Mouse (Mus musculus): ENCODE measurements at regions not wholly inside any gene's neighbourhood (a gene's known extent, or its start where the extent isn't known, plus 50 kb on each side); places are given as distances from the start of the nearest gene placed in this dataset.
A peak's percentile ranks its signal among the peaks of the same experiment; 100 is the strongest.

GRCm38 (mm10) chr17:79455229-79455628 lies 100.3 kb upstream of the Cdc42ep3 start:
- no peak overlapping the region for H3K9ac ChIP-seq (replicated peaks; ENCODE audit: low read depth, low read length)
- H3K27ac ChIP-seq (ENCODE audit: low read length) = no peak overlapping the region
- no peaks in the 10 kb centered on the region for H3K9me3 ChIP-seq (ENCODE audit: control insufficient read depth, low read length)
- 73% methylated on average over 7 of the region's 7 CpGs for WGBS
- H3K4me1 ChIP-seq (replicated peaks; ENCODE audit: control insufficient read depth, insufficient read depth, low read length) = peaks cover 4% of the 10 kb centered on the region
- H3K27me3 ChIP-seq (replicated peaks; ENCODE audit: control insufficient read depth, insufficient read depth, low read length) = no peaks in the 10 kb centered on the region
- H3K4me2 ChIP-seq (ENCODE audit: low read length) = no peak overlapping the region
- no peaks in the 10 kb centered on the region for H3K36me3 ChIP-seq (ENCODE audit: control insufficient read depth, insufficient read depth)
- ATAC-seq = no peak
- H3K4me3 ChIP-seq (replicated peaks; ENCODE audit: low read length) = no peak overlapping the region

DNA sequence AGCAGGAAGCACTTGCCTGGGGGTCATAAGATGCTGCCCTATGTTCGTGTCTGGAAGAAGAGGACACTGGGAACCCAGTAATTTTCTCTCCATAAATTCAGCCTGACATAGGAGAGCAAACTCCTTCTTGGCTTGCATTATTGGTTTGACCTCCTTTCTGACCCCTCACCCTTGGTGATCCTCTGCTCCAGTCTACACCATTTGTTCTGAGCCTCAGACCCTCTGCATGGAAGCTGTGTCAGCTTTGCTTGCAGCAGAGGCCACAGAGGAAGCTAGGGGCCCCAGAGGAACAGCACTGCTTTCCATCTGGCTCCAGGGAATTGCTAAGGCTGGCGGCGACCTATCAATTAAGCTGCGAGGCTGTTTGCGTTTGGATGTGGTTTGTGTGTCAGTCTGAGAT lies 102.7 kb upstream of the Cdc42ep3 start:
- WGBS = 70% methylated on average over 5 of the region's 5 CpGs
- no peaks in the 10 kb centered on the region for H3K27me3 ChIP-seq (replicated peaks; ENCODE audit: control insufficient read depth, insufficient read depth, low read length)

GRCm38 (mm10) chr17:79461681-79462091 lies 106.8 kb upstream of the Cdc42ep3 start:
- 44% methylated on average over 3 of the region's 3 CpGs for WGBS
- ATAC-seq = peak; percentile 15; the same call in 1 of the 2 replicates
- no peaks in the 10 kb centered on the region for H3K36me3 ChIP-seq (ENCODE audit: control insufficient read depth, insufficient read depth)
- H3K4me2 ChIP-seq (ENCODE audit: low read length) = no peak overlapping the region
- peaks cover 8% of the 10 kb centered on the region for H3K4me1 ChIP-seq (replicated peaks; ENCODE audit: control insufficient read depth, insufficient read depth, low read length)
- H3K9me3 ChIP-seq (ENCODE audit: control insufficient read depth, low read length) = no peaks in the 10 kb centered on the region
- H3K27ac ChIP-seq (ENCODE audit: low read length) = no peak overlapping the region
- H3K9ac ChIP-seq (replicated peaks; ENCODE audit: low read depth, low read length) = no peak overlapping the region
- no peaks in the 10 kb centered on the region for H3K27me3 ChIP-seq (replicated peaks; ENCODE audit: control insufficient read depth, insufficient read depth, low read length)
- no peak overlapping the region for H3K4me3 ChIP-seq (replicated peaks; ENCODE audit: low read length)

More for the DNA sequence above, 102.7 kb upstream of the Cdc42ep3 start:
- Histone ChIP-seq H3K9ac (replicated peaks; ENCODE audit: low read depth, low read length) (no peak overlapping the region), H3K27ac (ENCODE audit: low read length) (no peak overlapping the region), H3K4me3 (replicated peaks; ENCODE audit: low read length) (no peak overlapping the region), H3K9me3 (ENCODE audit: control insufficient read depth, low read length) (no peaks in the 10 kb centered on the region), H3K4me1 (replicated peaks; ENCODE audit: control insufficient read depth, insufficient read depth, low read length) (peaks cover 12% of the 10 kb centered on the region), H3K36me3 (ENCODE audit: control insufficient read depth, insufficient read depth) (no peaks in the 10 kb centered on the region), H3K4me2 (ENCODE audit: low read length) (no peak overlapping the region)
- ATAC-seq = no peak

DNA sequence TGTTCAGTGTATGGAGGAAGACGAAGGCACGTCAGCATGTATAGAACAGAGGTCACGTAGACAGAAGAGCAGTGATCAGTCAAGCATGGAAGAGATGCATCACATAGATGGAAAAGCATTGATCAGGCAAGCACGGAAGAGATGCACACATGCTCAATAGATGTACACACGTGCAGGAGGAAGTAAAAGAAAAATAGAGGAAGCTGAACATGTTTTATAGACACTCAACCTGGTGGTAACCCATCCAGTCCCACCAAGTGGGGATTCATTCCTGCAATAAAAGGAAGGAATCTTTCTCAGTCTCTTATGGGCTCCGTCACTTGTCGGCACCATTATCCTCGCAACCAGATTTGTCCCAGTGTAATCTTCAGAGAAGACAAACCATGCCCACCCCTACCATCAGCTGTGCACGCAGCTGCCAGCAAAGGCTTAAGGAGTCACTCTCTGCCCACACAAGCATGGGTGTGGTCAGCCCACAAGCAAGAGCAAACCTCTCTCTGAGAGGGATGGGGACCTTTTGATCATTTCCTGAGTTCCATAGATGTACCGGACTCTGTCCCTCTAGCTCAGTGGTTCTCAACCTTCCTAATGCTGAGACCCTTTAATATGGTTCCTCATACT lies 108.3 kb upstream of the Cdc42ep3 start:
- Histone ChIP-seq H3K9me3 (ENCODE audit: control insufficient read depth, low read length) (no peaks in the 10 kb centered on the region), H3K36me3 (ENCODE audit: control insufficient read depth, insufficient read depth) (no peaks in the 10 kb centered on the region), H3K4me1 (replicated peaks; ENCODE audit: control insufficient read depth, insufficient read depth, low read length) (peaks cover 8% of the 10 kb centered on the region), H3K4me3 (replicated peaks; ENCODE audit: low read length) (no peak overlapping the region), H3K27me3 (replicated peaks; ENCODE audit: control insufficient read depth, insufficient read depth, low read length) (no peaks in the 10 kb centered on the region), H3K4me2 (ENCODE audit: low read length) (no peak overlapping the region), H3K27ac (ENCODE audit: low read length) (no peak overlapping the region), H3K9ac (replicated peaks; ENCODE audit: low read depth, low read length) (no peak overlapping the region)
- 92% methylated on average over 10 of the region's 10 CpGs for whole genome bisulfite sequencing
- no peak for ATAC-seq

- Histone ChIP-seq H3K9me3 (ENCODE audit: control insufficient read depth, low read length) (no peaks in the 10 kb centered on the region), H3K27me3 (replicated peaks; ENCODE audit: control insufficient read depth, insufficient read depth, low read length) (no peaks in the 10 kb centered on the region), H3K4me1 (replicated peaks; ENCODE audit: control insufficient read depth, insufficient read depth, low read length) (peaks cover 8% of the 10 kb centered on the region), H3K36me3 (ENCODE audit: control insufficient read depth, insufficient read depth) (no peaks in the 10 kb centered on the region), H3K4me3 (replicated peaks; ENCODE audit: low read length) (no peak overlapping the region), H3K27ac (ENCODE audit: low read length) (no peak overlapping the region), H3K9ac (replicated peaks; ENCODE audit: low read depth, low read length) (no peak overlapping the region), H3K4me2 (ENCODE audit: low read length) (no peak overlapping the region)
- 93% methylated on average over 9 of the region's 9 CpGs for WGBS
- ATAC-seq = no peak
Measured at GRCm38 (mm10) chr17:79465666-79466065, 110.8 kb upstream of the Cdc42ep3 start.

DNA sequence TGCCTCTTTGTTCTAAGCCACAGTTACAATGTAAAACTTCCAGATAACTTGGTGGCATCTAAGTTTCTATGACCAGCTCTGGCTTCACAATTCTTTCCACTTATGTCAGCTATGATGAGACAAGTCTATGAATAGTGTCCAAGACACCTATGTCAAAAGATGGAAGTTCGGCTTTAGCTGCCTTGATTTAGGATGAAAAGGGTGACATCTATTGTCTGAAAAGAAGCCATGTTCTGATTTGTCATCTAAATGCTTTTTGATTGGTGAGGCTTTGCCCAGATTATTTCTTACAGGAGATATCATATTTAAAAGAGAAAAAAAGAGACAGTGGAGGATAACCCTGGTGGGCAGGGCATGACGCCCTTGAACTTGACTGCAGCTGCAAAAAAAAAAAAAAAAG lies 116.7 kb upstream of the Cdc42ep3 start:
- Histone ChIP-seq H3K9ac (replicated peaks; ENCODE audit: low read depth, low read length) (no peak overlapping the region), H3K4me3 (replicated peaks; ENCODE audit: low read length) (no peak overlapping the region), H3K27me3 (replicated peaks; ENCODE audit: control insufficient read depth, insufficient read depth, low read length) (no peaks in the 10 kb centered on the region), H3K4me2 (ENCODE audit: low read length) (no peak overlapping the region), H3K4me1 (replicated peaks; ENCODE audit: control insufficient read depth, insufficient read depth, low read length) (no peaks in the 10 kb centered on the region), H3K36me3 (ENCODE audit: control insufficient read depth, insufficient read depth) (no peaks in the 10 kb centered on the region), H3K27ac (ENCODE audit: low read length) (no peak overlapping the region), H3K9me3 (ENCODE audit: control insufficient read depth, low read length) (no peaks in the 10 kb centered on the region)
- WGBS = 82% methylated on average over 2 of the region's 2 CpGs
- ATAC-seq = no peak

GRCm38 (mm10) chr17:79472106-79472995 lies 117.5 kb upstream of the Cdc42ep3 start:
- ATAC-seq = no peak
- no peaks in the 10 kb centered on the region for H3K27me3 ChIP-seq (replicated peaks; ENCODE audit: control insufficient read depth, insufficient read depth, low read length)
- H3K4me1 ChIP-seq (replicated peaks; ENCODE audit: control insufficient read depth, insufficient read depth, low read length) = no peaks in the 10 kb centered on the region
- H3K27ac ChIP-seq (ENCODE audit: low read length) = no peak overlapping the region
- no peak overlapping the region for H3K9ac ChIP-seq (replicated peaks; ENCODE audit: low read depth, low read length)
- H3K9me3 ChIP-seq (ENCODE audit: control insufficient read depth, low read length) = no peaks in the 10 kb centered on the region
- H3K36me3 ChIP-seq (ENCODE audit: control insufficient read depth, insufficient read depth) = no peaks in the 10 kb centered on the region
- H3K4me2 ChIP-seq (ENCODE audit: low read length) = no peak overlapping the region
- no peak overlapping the region for H3K4me3 ChIP-seq (replicated peaks; ENCODE audit: low read length)
- 52% methylated on average over 10 of the region's 10 CpGs for WGBS

DNA sequence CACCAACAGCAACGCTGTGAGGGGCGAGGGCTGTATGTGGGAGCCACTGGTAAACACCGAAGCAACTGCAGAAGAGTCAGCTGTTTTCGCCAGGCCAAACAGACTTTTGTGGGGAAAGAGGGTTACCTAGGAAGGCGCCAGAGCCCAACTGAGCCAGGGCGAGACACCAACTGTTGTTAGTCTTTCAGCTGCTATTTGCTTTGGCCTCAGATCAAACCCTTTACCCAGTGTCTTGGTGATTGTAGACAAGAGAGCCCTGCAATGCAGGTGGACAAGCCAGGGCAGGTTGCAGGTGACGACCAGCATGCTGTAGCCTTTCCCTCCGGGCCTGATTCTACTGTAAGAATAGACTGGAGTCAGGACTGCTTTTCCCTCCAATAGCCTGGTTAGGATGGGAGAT lies 121.8 kb upstream of the Cdc42ep3 start:
- Histone ChIP-seq H3K36me3 (ENCODE audit: control insufficient read depth, insufficient read depth) (no peaks in the 10 kb centered on the region), H3K4me3 (replicated peaks; ENCODE audit: low read length) (no peak overlapping the region), H3K9me3 (ENCODE audit: control insufficient read depth, low read length) (no peaks in the 10 kb centered on the region), H3K9ac (replicated peaks; ENCODE audit: low read depth, low read length) (no peak overlapping the region), H3K27ac (ENCODE audit: low read length) (no peak overlapping the region), H3K4me2 (ENCODE audit: low read length) (no peak overlapping the region), H3K27me3 (replicated peaks; ENCODE audit: control insufficient read depth, insufficient read depth, low read length) (no peaks in the 10 kb centered on the region), H3K4me1 (replicated peaks; ENCODE audit: control insufficient read depth, insufficient read depth, low read length) (no peaks in the 10 kb centered on the region)
- ATAC-seq = no peak
- 81% methylated on average over 8 of the region's 8 CpGs for WGBS

- no peak overlapping the region for H3K4me2 ChIP-seq (ENCODE audit: low read length)
- no peak overlapping the region for H3K27ac ChIP-seq (ENCODE audit: low read length)
- H3K36me3 ChIP-seq (ENCODE audit: control insufficient read depth, insufficient read depth) = no peaks in the 10 kb centered on the region
- no peaks in the 10 kb centered on the region for H3K4me1 ChIP-seq (replicated peaks; ENCODE audit: control insufficient read depth, insufficient read depth, low read length)
- no peaks in the 10 kb centered on the region for H3K27me3 ChIP-seq (replicated peaks; ENCODE audit: control insufficient read depth, insufficient read depth, low read length)
- WGBS = 74% methylated on average over 6 of the region's 6 CpGs
- no peaks in the 10 kb centered on the region for H3K9me3 ChIP-seq (ENCODE audit: control insufficient read depth, low read length)
- ATAC-seq = peak; percentile 77
- no peak overlapping the region for H3K9ac ChIP-seq (replicated peaks; ENCODE audit: low read depth, low read length)
- no peak overlapping the region for H3K4me3 ChIP-seq (replicated peaks; ENCODE audit: low read length)
Measured at GRCm38 (mm10) chr17:79481112-79481738, 126.3 kb upstream of the Cdc42ep3 start.
